Mouse (Mus musculus) liver, embryonic 15.5 days (tissue): ENCODE data around the gene 1700028J19Rik. TPM values are rescaled to one million over a fixed set of nuclear protein-coding genes. Genes with fewer than 3 reads are reported as not detected.
"Not testable (repeated sequence)": the region's sequence is repeated elsewhere in the genome, so short reads cannot be mapped to it uniquely, and the experiment has no call there.

ENCODE experiments used
- ATAC-seq: fragments of 200-750 bp; cut with Nextera tagmentation; 2 replicates; pipeline ENCODE4 v1.8.0; 2017; ENCODE audit warnings: moderate number of reproducible peaks, mild to moderate bottlenecking, moderate library complexity; ENCODE audit not compliant: insufficient read depth
- H3K27ac ChIP-seq: fragments of 300-500 bp; sonication (generic); replicated peaks from 2 replicates; pipeline ENCODE4 v1.5.1; 2015; ENCODE audit warnings: mild to moderate bottlenecking, inconsistent platforms
- H3K27me3 ChIP-seq: fragments of 300-500 bp; sonication (generic); 2 replicates; pipeline ENCODE4 v1.6.1; 2015; ENCODE audit warnings: mild to moderate bottlenecking, inconsistent platforms
- H3K36me3 ChIP-seq: fragments of 300-500 bp; sonication (generic); replicated peaks from 2 replicates; pipeline ENCODE4 v1.6.1; 2015; ENCODE audit warnings: moderate library complexity, mild to moderate bottlenecking, inconsistent platforms
- H3K4me1 ChIP-seq: fragments of 300-500 bp; sonication (generic); replicated peaks from 2 replicates; pipeline ENCODE4 v1.6.1; 2015; ENCODE audit warnings: inconsistent platforms
- H3K4me2 ChIP-seq: fragments of 300-500 bp; sonication (generic); 2 replicates; pipeline ENCODE4 v1.6.1; 2015; ENCODE audit warnings: moderate library complexity, mild to moderate bottlenecking, inconsistent platforms
- H3K4me3 ChIP-seq: fragments of 300-500 bp; sonication (generic); replicated peaks from 2 replicates; pipeline ENCODE4 v1.5.1; 2015; ENCODE audit warnings: mild to moderate bottlenecking, inconsistent platforms
- H3K9ac ChIP-seq: fragments of 300-500 bp; sonication (generic); 2 replicates; pipeline ENCODE4 v1.6.1; 2015; ENCODE audit warnings: moderate library complexity, mild to moderate bottlenecking, inconsistent platforms
- H3K9me3 ChIP-seq: fragments of 300-500 bp; sonication (generic); replicated peaks from 2 replicates; pipeline ENCODE4 v1.6.1; 2016; ENCODE audit warnings: inconsistent platforms
- WGBS: fragments of 180-500 bp; shearing (Covaris S2); methylation state at CpG from one replicate; pipeline ENCODE4 v1.1.7; 2015; ENCODE audit warnings: mixed read lengths; ENCODE audit not compliant: insufficient replicate concordance; 5-methylcytosine and 5-hydroxymethylcytosine counted together
- polyA plus RNA-seq: library from polyadenylated mRNA; unstranded; fragments of >200 nt; fragmentation: Nextera tagmentation; extraction: Ambion mirVana; gene quantifications from 2 replicates; pipeline ENCODE4 v1.2.1, GENCODE M21; 2015

1700028J19Rik gene
- polyA plus RNA-seq, 1 experiment from 2014 or later: 0.94 TPM

GRCm38 (mm10) chr7:44272546-44272945, 26.1 kb upstream of the 1700028J19Rik start:
- Histone ChIP-seq H3K27ac (no peak overlapping the region), H3K9ac (no peak overlapping the region)
- 55% methylated on average over 7 of the region's 7 CpGs for WGBS

GRCm38 (mm10) chr7:44271309-44271708, 24.8 kb upstream of the 1700028J19Rik start:
- no peaks in the 10 kb centered on the region for H3K36me3 ChIP-seq
- H3K27ac ChIP-seq: no peak overlapping the region
- H3K9me3 ChIP-seq: no peaks in the 10 kb centered on the region
- ATAC-seq: no peak
- H3K27me3 ChIP-seq: peaks cover 13% of the 10 kb centered on the region
- H3K4me3 ChIP-seq: no peak overlapping the region
- no peak overlapping the region for H3K9ac ChIP-seq
- 54% methylated on average over 2 of the region's 2 CpGs for WGBS
- H3K4me1 ChIP-seq: no peaks in the 10 kb centered on the region
- no peak overlapping the region for H3K4me2 ChIP-seq

More at GRCm38 (mm10) chr7:44272546-44272945, 26.1 kb upstream of the 1700028J19Rik start:
- no peaks in the 10 kb centered on the region for H3K4me1 ChIP-seq
- H3K36me3 ChIP-seq: no peaks in the 10 kb centered on the region
- no peak overlapping the region for H3K4me3 ChIP-seq
- no peak for ATAC-seq
- H3K27me3 ChIP-seq: peaks cover 13% of the 10 kb centered on the region
- no peaks in the 10 kb centered on the region for H3K9me3 ChIP-seq
- H3K4me2 ChIP-seq: no peak overlapping the region

- Histone ChIP-seq H3K4me2 (no peak overlapping the region), H3K27me3 (peaks cover 15% of the 10 kb centered on the region), H3K36me3 (no peaks in the 10 kb centered on the region), H3K9me3 (no peaks in the 10 kb centered on the region), H3K27ac (no peak overlapping the region), H3K4me3 (no peak overlapping the region), H3K4me1 (no peaks in the 10 kb centered on the region), H3K9ac (no peak overlapping the region)
- ATAC-seq: no peak
- 49% methylated on average over 2 of the region's 2 CpGs for WGBS
Observed at GRCm38 (mm10) chr7:44269397-44269796, 22.9 kb upstream of the 1700028J19Rik start.

GRCm38 (mm10) chr7:44268117-44268516, 21.6 kb upstream of the 1700028J19Rik start:
- ATAC-seq: no peak
- H3K4me1 ChIP-seq: peaks cover 3% of the 10 kb centered on the region
- 62% methylated on average over 11 of the region's 11 CpGs for WGBS
- H3K4me2 ChIP-seq: no peak overlapping the region
- no peak overlapping the region for H3K4me3 ChIP-seq
- H3K9ac ChIP-seq: no peak overlapping the region
- no peaks in the 10 kb centered on the region for H3K9me3 ChIP-seq
- peaks cover 17% of the 10 kb centered on the region for H3K27me3 ChIP-seq
- no peaks in the 10 kb centered on the region for H3K36me3 ChIP-seq
- H3K27ac ChIP-seq: no peak overlapping the region

- H3K4me2 ChIP-seq: peak overlapping the region; percentile 13; the same call in 1 of the 2 replicates
- no peak overlapping the region for H3K9ac ChIP-seq
- no peaks in the 10 kb centered on the region for H3K36me3 ChIP-seq
- H3K27me3 ChIP-seq: peaks cover 42% of the 10 kb centered on the region
- 3% methylated on average over 34 of the region's 34 CpGs for WGBS
- H3K4me1 ChIP-seq: peaks cover 6% of the 10 kb centered on the region
- no peak overlapping the region for H3K27ac ChIP-seq
- H3K9me3 ChIP-seq: no peaks in the 10 kb centered on the region
- ATAC-seq: no peak; the same call in 1 of the 2 replicates
- H3K4me3 ChIP-seq: no peak overlapping the region
Observed at GRCm38 (mm10) chr7:44262791-44263643, 16.5 kb upstream of the 1700028J19Rik start.

- Histone ChIP-seq H3K27ac (no peak within 1 kb of the TSS), H3K9me3 (no peaks in the 10 kb centered on the region), H3K27me3 (peaks cover 42% of the 10 kb centered on the region), H3K4me1 (peaks cover 6% of the 10 kb centered on the region), H3K36me3 (no peaks in the 10 kb centered on the region), H3K4me3 (no peak within 1 kb of the TSS), H3K9ac (no peak within 1 kb of the TSS), H3K4me2 (no peak within 1 kb of the TSS)
- WGBS: 40% methylated on average over 5 of the region's 5 CpGs
- no peak for ATAC-seq
Observed at GRCm38 (mm10) chr7:44261147-44261546, 14.7 kb upstream of the 1700028J19Rik start, which contains the start of gene Gm15517. Gene Gm15517 (plus strand): TSS chr7:44261447.

- 56% methylated on average over 6 of the region's 6 CpGs for WGBS
- H3K27me3 ChIP-seq: peaks cover 42% of the 10 kb centered on the region
- no peaks in the 10 kb centered on the region for H3K36me3 ChIP-seq
- H3K9me3 ChIP-seq: no peaks in the 10 kb centered on the region
- peaks cover 6% of the 10 kb centered on the region for H3K4me1 ChIP-seq
- H3K9ac ChIP-seq: no peak overlapping the region
- H3K4me3 ChIP-seq: no peak overlapping the region
- H3K27ac ChIP-seq: no peak overlapping the region
- ATAC-seq: no peak
- no peak overlapping the region for H3K4me2 ChIP-seq
Observed at GRCm38 (mm10) chr7:44260410-44260809, 13.9 kb upstream of the 1700028J19Rik start.

GRCm38 (mm10) chr7:44257278-44257677, 10.8 kb upstream of the 1700028J19Rik start, which contains the start of gene Acp4:
Gene Acp4 (minus strand): TSS chr7:44257378.
- H3K4me1 ChIP-seq: no peaks in the 10 kb centered on the region
- no peak for ATAC-seq
- peaks cover 11% of the 10 kb centered on the region for H3K36me3 ChIP-seq
- WGBS: 58% methylated on average over 4 of the region's 4 CpGs
- peaks cover 18% of the 10 kb centered on the region for H3K27me3 ChIP-seq
- H3K9ac ChIP-seq: no peak within 1 kb of the TSS
- H3K4me3 ChIP-seq: no peak within 1 kb of the TSS
- no peak within 1 kb of the TSS for H3K27ac ChIP-seq
- H3K4me2 ChIP-seq: no peak within 1 kb of the TSS
- H3K9me3 ChIP-seq: no peaks in the 10 kb centered on the region

GRCm38 (mm10) chr7:44254930-44255329, 8.4 kb upstream of the 1700028J19Rik start:
- no peak overlapping the region for H3K27ac ChIP-seq
- no peaks in the 10 kb centered on the region for H3K4me1 ChIP-seq
- peaks cover 30% of the 10 kb centered on the region for H3K36me3 ChIP-seq
- no peaks in the 10 kb centered on the region for H3K9me3 ChIP-seq
- no peaks in the 10 kb centered on the region for H3K27me3 ChIP-seq
- no peak overlapping the region for H3K9ac ChIP-seq
- ATAC-seq: no peak
- WGBS: 63% methylated on average over 6 of the region's 6 CpGs
- H3K4me3 ChIP-seq: no peak overlapping the region
- H3K4me2 ChIP-seq: no peak overlapping the region

GRCm38 (mm10) chr7:44253023-44253616, 6.6 kb upstream of the 1700028J19Rik start:
- Histone ChIP-seq H3K27me3 (no peaks in the 10 kb centered on the region), H3K4me1 (peaks cover 10% of the 10 kb centered on the region), H3K4me3 (no peak overlapping the region), H3K36me3 (peaks cover 48% of the 10 kb centered on the region), H3K9me3 (no peaks in the 10 kb centered on the region), H3K9ac (no peak overlapping the region), H3K27ac (no peak overlapping the region), H3K4me2 (no peak overlapping the region)
- WGBS: 59% methylated on average over 15 of the region's 15 CpGs
- ATAC-seq: no peak

GRCm38 (mm10) chr7:44250732-44251275, 4.3 kb upstream of the 1700028J19Rik start:
- not testable (repeated sequence) for H3K9ac ChIP-seq, H3K27ac ChIP-seq, H3K27me3 ChIP-seq, H3K4me3 ChIP-seq, H3K4me2 ChIP-seq, H3K9me3 ChIP-seq, ATAC-seq
- 77% methylated on average over 17 of the region's 17 CpGs for WGBS
- H3K4me1 ChIP-seq: peaks cover 28% of the 10 kb centered on the region
- peaks cover 51% of the 10 kb centered on the region for H3K36me3 ChIP-seq
